Mouse (Mus musculus) neural tube, embryonic 11.5 days (tissue): ENCODE results near the gene Ube2v1. TPM values are rescaled to one million over a fixed set of nuclear protein-coding genes. Genes with fewer than 3 reads are reported as not detected.

Experiments used
- ATAC-seq: fragments of 200-750 bp; cut with Nextera tagmentation; 2 replicates; pipeline ENCODE4 v1.8.0; 2017; ENCODE audit warnings: moderate number of reproducible peaks, mild to moderate bottlenecking, moderate TSS enrichment, moderate library complexity; ENCODE audit not compliant: insufficient read depth, low FRiP score, low TSS enrichment
- DNase-seq: peaks from one replicate; pipeline ENCODE4 v3.0.0-alpha.2; 2015; ENCODE audit warnings: low spot score
- H3K27ac ChIP-seq: fragments of 300-500 bp; sonication (generic); 2 replicates; pipeline ENCODE4 v1.5.1; 2014; ENCODE audit warnings: low read depth, mild to moderate bottlenecking, low read length
- H3K27me3 ChIP-seq: fragments of 300-500 bp; sonication (generic); 2 replicates; pipeline ENCODE4 v1.6.1; 2014; ENCODE audit warnings: mild to moderate bottlenecking, low read length, mixed read lengths; ENCODE audit not compliant: control insufficient read depth, insufficient read depth
- H3K36me3 ChIP-seq: fragments of 300-500 bp; sonication (generic); 2 replicates; pipeline ENCODE4 v1.6.1; 2014; ENCODE audit warnings: mild to moderate bottlenecking, low read length, moderate library complexity, mixed read lengths; ENCODE audit not compliant: control insufficient read depth, insufficient read depth
- H3K4me1 ChIP-seq: fragments of 300-500 bp; sonication (generic); 2 replicates; pipeline ENCODE4 v1.6.1; 2014; ENCODE audit warnings: low read length, mixed read lengths; ENCODE audit not compliant: control insufficient read depth, insufficient read depth
- H3K4me2 ChIP-seq: fragments of 300-500 bp; sonication (generic); 2 replicates; pipeline ENCODE4 v1.6.1; 2014; ENCODE audit warnings: low read depth, mild to moderate bottlenecking, moderate library complexity
- H3K4me3 ChIP-seq: fragments of 300-500 bp; sonication (generic); 2 replicates; pipeline ENCODE4 v1.5.1; 2014; ENCODE audit warnings: low read depth, low read length
- H3K9ac ChIP-seq: fragments of 300-500 bp; sonication (generic); 2 replicates; pipeline ENCODE4 v1.6.1; 2014; ENCODE audit warnings: mild to moderate bottlenecking, low read length
- H3K9me3 ChIP-seq: fragments of 300-500 bp; sonication (generic); 2 replicates; pipeline ENCODE4 v1.6.1; 2016; ENCODE audit warnings: low read length; ENCODE audit not compliant: control insufficient read depth
- WGBS: fragments of 180-500 bp; shearing (Covaris S2); extraction: QIAGEN DNeasy Blood & Tissue Kit; methylation state at CpG from one replicate; pipeline ENCODE4 v1.1.7; 2014; 5-methylcytosine and 5-hydroxymethylcytosine counted together
- polyA plus RNA-seq: library from polyadenylated mRNA; unstranded; fragments of >200 nt; fragmentation: Nextera tagmentation; extraction: Ambion mirVana; gene quantifications from 2 replicates; pipeline ENCODE4 v1.2.1, GENCODE M21; 2014

The Ube2v1 gene
- polyA plus RNA-seq, 1 experiment from 2014 or later, result 297 TPM

- no peaks in the 10 kb centered on the region for H3K27me3 ChIP-seq
- no peak overlapping the region for H3K4me2 ChIP-seq
- H3K4me1 ChIP-seq, result no peaks in the 10 kb centered on the region
- WGBS, result 81% methylated on average over 17 of the region's 17 CpGs
- no peak overlapping the region for H3K9ac ChIP-seq
- no peak overlapping the region for H3K27ac ChIP-seq
- H3K9me3 ChIP-seq, result no peaks in the 10 kb centered on the region
- peaks cover 4% of the 10 kb centered on the region for H3K36me3 ChIP-seq
- DNase-seq (no peak), ATAC-seq (no peak)
- H3K4me3 ChIP-seq, result no peak overlapping the region
Observed at GRCm38 (mm10) chr2:167605817-167606744, 25.8 kb downstream of the Ube2v1 start.

GRCm38 (mm10) chr2:167605178-167605794, 26.6 kb downstream of the Ube2v1 start:
- 32% methylated on average over 11 of the region's 11 CpGs for WGBS
- DNase-seq (peak; percentile 90), ATAC-seq (peak; percentile 76)
- no peaks in the 10 kb centered on the region for H3K9me3 ChIP-seq
- H3K4me2 ChIP-seq, result no peak overlapping the region
- H3K27ac ChIP-seq, result no peak overlapping the region
- H3K27me3 ChIP-seq, result no peaks in the 10 kb centered on the region
- peaks cover 4% of the 10 kb centered on the region for H3K36me3 ChIP-seq
- H3K9ac ChIP-seq, result no peak overlapping the region
- no peaks in the 10 kb centered on the region; the same call in 1 of the 2 replicates for H3K4me1 ChIP-seq
- no peak overlapping the region for H3K4me3 ChIP-seq

DNA sequence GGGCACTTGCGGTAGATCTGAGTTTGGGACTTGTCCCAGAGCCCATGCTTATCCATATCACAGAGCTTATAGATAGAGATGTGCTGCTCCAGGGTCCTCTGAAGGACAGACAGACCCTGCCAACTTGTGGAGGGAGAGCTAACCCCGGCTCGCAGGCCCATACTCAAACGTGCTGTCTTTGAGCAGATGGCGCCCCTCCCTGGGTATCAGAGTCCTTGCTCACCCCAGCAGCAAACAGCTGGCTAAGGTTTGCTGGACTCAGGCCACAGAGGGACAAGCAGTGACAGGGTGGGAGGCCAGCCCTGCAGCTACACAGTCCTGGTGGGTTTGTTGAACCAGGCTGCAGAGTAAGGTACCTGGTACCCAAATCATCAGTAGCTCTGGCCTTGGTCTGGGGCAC, 28.9 kb downstream of the Ube2v1 start:
- H3K4me1 ChIP-seq, result no peaks in the 10 kb centered on the region; the same call in 1 of the 2 replicates
- DNase-seq (peak; percentile 36), ATAC-seq (no peak)
- H3K9ac ChIP-seq, result no peak overlapping the region
- no peak overlapping the region for H3K4me3 ChIP-seq
- no peak overlapping the region for H3K27ac ChIP-seq
- no peak overlapping the region for H3K4me2 ChIP-seq
- 38% methylated on average over 5 of the region's 5 CpGs for WGBS
- H3K9me3 ChIP-seq, result no peaks in the 10 kb centered on the region
- H3K36me3 ChIP-seq, result 0 out of 2 replicates have a peak, but pooled peaks cover 2% of the 10 kb centered on the region
- no peaks in the 10 kb centered on the region for H3K27me3 ChIP-seq

- no peaks in the 10 kb centered on the region for H3K9me3 ChIP-seq
- no peaks in the 10 kb centered on the region for H3K27me3 ChIP-seq
- no peak for ATAC-seq
- H3K36me3 ChIP-seq, result no peaks in the 10 kb centered on the region
- H3K4me1 ChIP-seq, result peaks cover 4% of the 10 kb centered on the region
- no peak for DNase-seq
- 82% methylated on average over 2 of the region's 2 CpGs for WGBS
- H3K9ac ChIP-seq, result no peak overlapping the region
- H3K4me3 ChIP-seq, result no peak overlapping the region
- no peak overlapping the region for H3K27ac ChIP-seq
- no peak overlapping the region for H3K4me2 ChIP-seq
Observed at GRCm38 (mm10) chr2:167602364-167602763, 29.5 kb downstream of the Ube2v1 start.

GRCm38 (mm10) chr2:167600481-167600995, 31.4 kb downstream of the Ube2v1 start:
- no peak overlapping the region for H3K4me2 ChIP-seq
- DNase-seq (no peak), ATAC-seq (no peak)
- no peak overlapping the region for H3K9ac ChIP-seq
- peaks cover 13% of the 10 kb centered on the region for H3K4me1 ChIP-seq
- H3K4me3 ChIP-seq, result no peak overlapping the region
- no peaks in the 10 kb centered on the region for H3K9me3 ChIP-seq
- H3K36me3 ChIP-seq, result no peaks in the 10 kb centered on the region
- no peak overlapping the region for H3K27ac ChIP-seq
- 80% methylated on average over 8 of the region's 8 CpGs for WGBS
- H3K27me3 ChIP-seq, result no peaks in the 10 kb centered on the region

DNA sequence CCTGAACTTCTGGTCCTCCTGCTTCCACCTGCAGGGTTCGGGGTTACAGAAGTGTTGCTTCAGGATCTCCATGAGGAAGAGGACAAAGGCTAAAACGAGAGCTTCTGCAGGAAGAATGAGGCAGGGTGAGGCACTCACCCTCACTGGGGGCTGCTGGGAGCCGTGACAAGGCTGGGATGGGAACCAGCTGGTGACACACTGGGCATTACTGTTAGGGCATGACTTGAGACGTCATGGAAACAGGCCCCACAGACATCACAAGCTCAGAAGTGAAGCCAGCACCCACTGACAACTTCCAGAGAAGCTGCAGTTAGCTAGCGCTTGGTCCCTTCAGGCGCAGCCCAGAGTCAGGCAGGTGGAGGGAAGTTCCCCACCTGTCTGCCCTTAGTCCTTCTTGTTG, 32.0 kb downstream of the Ube2v1 start:
- no peak overlapping the region for H3K4me3 ChIP-seq
- no peaks in the 10 kb centered on the region for H3K27me3 ChIP-seq
- H3K4me1 ChIP-seq, result peaks cover 13% of the 10 kb centered on the region
- 69% methylated on average over 6 of the region's 6 CpGs for WGBS
- no peak overlapping the region for H3K4me2 ChIP-seq
- H3K9ac ChIP-seq, result no peak overlapping the region
- H3K27ac ChIP-seq, result no peak overlapping the region
- DNase-seq, result no peak
- no peaks in the 10 kb centered on the region for H3K36me3 ChIP-seq
- H3K9me3 ChIP-seq, result no peaks in the 10 kb centered on the region
- ATAC-seq, result no peak

DNA sequence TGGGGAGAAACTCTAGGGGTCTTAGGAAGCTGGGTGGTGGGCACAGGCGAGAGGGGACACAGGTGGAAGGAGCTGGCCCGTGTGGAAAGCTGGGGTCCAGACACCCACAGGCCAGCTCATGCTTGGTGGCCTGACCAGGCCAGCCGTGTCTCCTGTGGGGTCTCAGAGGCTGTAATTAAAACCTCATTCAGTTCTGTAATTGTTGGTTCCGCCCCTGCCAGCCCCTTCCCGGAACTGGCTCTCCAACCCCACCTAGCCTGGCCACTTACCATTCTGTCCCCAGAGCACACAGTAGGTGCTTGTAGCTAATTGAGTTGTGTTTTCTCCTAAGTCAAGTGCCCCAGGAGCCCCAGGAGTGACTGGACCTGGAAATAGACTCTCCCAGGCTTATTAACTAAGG, 32.7 kb downstream of the Ube2v1 start:
- Histone ChIP-seq H3K4me2 (no peak overlapping the region), H3K36me3 (no peaks in the 10 kb centered on the region), H3K4me3 (no peak overlapping the region), H3K9me3 (no peaks in the 10 kb centered on the region), H3K27ac (no peak overlapping the region), H3K27me3 (no peaks in the 10 kb centered on the region), H3K9ac (no peak overlapping the region), H3K4me1 (peaks cover 16% of the 10 kb centered on the region)
- 53% methylated on average over 5 of the region's 5 CpGs for WGBS
- ATAC-seq (no peak), DNase-seq (no peak)

- ATAC-seq, result peak; percentile 27; the same call in 1 of the 2 replicates
- Histone ChIP-seq H3K9ac (peak overlapping the region; percentile 42), H3K36me3 (no peaks in the 10 kb centered on the region), H3K9me3 (no peaks in the 10 kb centered on the region), H3K4me1 (peaks cover 16% of the 10 kb centered on the region), H3K4me2 (peak overlapping the region; percentile 34), H3K27me3 (no peaks in the 10 kb centered on the region), H3K4me3 (0 out of 2 replicates have a peak overlapping the region, but pooled peaks have one; percentile 6), H3K27ac (peak overlapping the region; percentile 68)
- WGBS, result 28% methylated on average over 34 of the region's 40 CpGs
- DNase-seq, result peak; percentile 75
Observed at GRCm38 (mm10) chr2:167597492-167598186, 34.3 kb downstream of the Ube2v1 start.
